Mouse (Mus musculus) intestine, embryonic 16.5 days (tissue): ENCODE data around the gene Nmrk1. TPM values are rescaled to one million over a fixed set of nuclear protein-coding genes. Genes with fewer than 3 reads are reported as not detected.

Experiments
- ATAC-seq: fragments of 200-750 bp; cut with Nextera tagmentation; 2 replicates; pipeline ENCODE4 v1.8.0; 2017; ENCODE audit warnings: moderate TSS enrichment, moderate library complexity
- H3K27ac ChIP-seq: fragments of 300-500 bp; sonication (generic); 2 replicates; pipeline ENCODE4 v1.5.1; 2014; ENCODE audit warnings: mild to moderate bottlenecking, low read length
- H3K27me3 ChIP-seq: fragments of 300-500 bp; sonication (generic); replicated peaks from 2 replicates; pipeline ENCODE4 v1.6.1; 2014; ENCODE audit warnings: low read length, control low read depth, mixed read lengths; ENCODE audit not compliant: control insufficient read depth, insufficient read depth
- H3K36me3 ChIP-seq: fragments of 300-500 bp; sonication (generic); 2 replicates; pipeline ENCODE4 v1.6.1; 2014; ENCODE audit warnings: low read length, control low read depth; ENCODE audit not compliant: control insufficient read depth, insufficient read depth
- H3K4me1 ChIP-seq: fragments of 300-500 bp; sonication (generic); 2 replicates; pipeline ENCODE4 v1.6.1; 2014; ENCODE audit warnings: low read length, control low read depth, mixed read lengths; ENCODE audit not compliant: control insufficient read depth, insufficient read depth
- H3K4me2 ChIP-seq: fragments of 300-500 bp; sonication (generic); 2 replicates; pipeline ENCODE4 v1.6.1; 2014; ENCODE audit warnings: low read depth, low read length, control low read depth
- H3K4me3 ChIP-seq: fragments of 300-500 bp; sonication (generic); 2 replicates; pipeline ENCODE4 v1.5.1; 2014; ENCODE audit warnings: mild to moderate bottlenecking, low read length
- H3K9ac ChIP-seq: fragments of 300-500 bp; sonication (generic); 2 replicates; pipeline ENCODE4 v1.6.1; 2014; ENCODE audit warnings: low read depth, low read length
- H3K9me3 ChIP-seq: fragments of 300-500 bp; sonication (generic); 2 replicates; pipeline ENCODE4 v1.6.1; 2016; ENCODE audit warnings: low read length, control low read depth; ENCODE audit not compliant: control insufficient read depth
- WGBS: fragments of 180-500 bp; shearing (Covaris S2); extraction: QIAGEN DNeasy Blood & Tissue Kit; methylation state at CpG from one replicate; pipeline ENCODE4 v1.1.7; 2014; 5-methylcytosine and 5-hydroxymethylcytosine counted together
- polyA plus RNA-seq: library from polyadenylated mRNA; unstranded; fragments of >200 nt; fragmentation: Nextera tagmentation; extraction: Ambion mirVana; gene quantifications from 2 replicates; pipeline ENCODE4 v1.2.1, GENCODE M21; 2015

Gene Nmrk1
- polyA plus RNA-seq, 1 experiment from 2014 or later: 10.2 TPM

- no peak for ATAC-seq
- Histone ChIP-seq H3K9ac (peak overlapping the region; percentile 75), H3K9me3 (no peaks in the 10 kb centered on the region), H3K36me3 (no peaks in the 10 kb centered on the region), H3K4me2 (peak overlapping the region; percentile 76), H3K27me3 (no peaks in the 10 kb centered on the region), H3K4me3 (peak overlapping the region; percentile 85), H3K4me1 (0 out of 2 replicates have a peak, but pooled peaks cover 7% of the 10 kb centered on the region), H3K27ac (peak overlapping the region; percentile 92)
- 13% methylated on average over 17 of the region's 17 CpGs for WGBS
Measured at GRCm38 (mm10) chr19:18630221-18631119, 1.3 kb upstream of the Nmrk1 start.

GRCm38 (mm10) chr19:18631161-18631643 is 548 bp upstream of the Nmrk1 start:
- H3K4me2 ChIP-seq: peak overlapping the region; percentile 76
- H3K4me1 ChIP-seq: 0 out of 2 replicates have a peak, but pooled peaks cover 7% of the 10 kb centered on the region
- H3K9me3 ChIP-seq: no peaks in the 10 kb centered on the region
- under 1% methylated on average over 40 of the region's 40 CpGs for WGBS
- peak overlapping the region; percentile 85 for H3K4me3 ChIP-seq
- peak; percentile 82 for ATAC-seq
- H3K9ac ChIP-seq: peak overlapping the region; percentile 75
- peak overlapping the region; percentile 92 for H3K27ac ChIP-seq
- no peaks in the 10 kb centered on the region for H3K36me3 ChIP-seq
- no peaks in the 10 kb centered on the region for H3K27me3 ChIP-seq

- 58% methylated on average over 13 of the region's 13 CpGs for WGBS
- Histone ChIP-seq H3K9me3 (no peaks in the 10 kb centered on the region), H3K9ac (peak overlapping the region; percentile 75), H3K4me2 (peak overlapping the region; percentile 76), H3K36me3 (no peaks in the 10 kb centered on the region), H3K27me3 (no peaks in the 10 kb centered on the region), H3K4me3 (peak overlapping the region; percentile 85), H3K4me1 (0 out of 2 replicates have a peak, but pooled peaks cover 7% of the 10 kb centered on the region), H3K27ac (no peak overlapping the region; the same call in 1 of the 2 replicates)
- no peak for ATAC-seq
Measured at GRCm38 (mm10) chr19:18632231-18633185, 758 bp downstream of the Nmrk1 start.

GRCm38 (mm10) chr19:18637954-18638353 is 6.2 kb downstream of the Nmrk1 start:
- Histone ChIP-seq H3K27me3 (no peaks in the 10 kb centered on the region), H3K4me2 (no peak overlapping the region), H3K9ac (no peak overlapping the region), H3K4me1 (no peaks in the 10 kb centered on the region), H3K27ac (no peak overlapping the region), H3K9me3 (no peaks in the 10 kb centered on the region), H3K4me3 (no peak overlapping the region), H3K36me3 (no peaks in the 10 kb centered on the region)
- WGBS: 80% methylated on average over 5 of the region's 5 CpGs
- no peak for ATAC-seq

GRCm38 (mm10) chr19:18638949-18639348 is 7.2 kb downstream of the Nmrk1 start:
- ATAC-seq: no peak
- Histone ChIP-seq H3K36me3 (no peaks in the 10 kb centered on the region), H3K9me3 (no peaks in the 10 kb centered on the region), H3K27me3 (no peaks in the 10 kb centered on the region), H3K4me3 (no peak overlapping the region), H3K4me1 (no peaks in the 10 kb centered on the region), H3K9ac (no peak overlapping the region), H3K4me2 (no peak overlapping the region), H3K27ac (no peak overlapping the region)
- 66% methylated on average over 5 of the region's 5 CpGs for WGBS

- no peak overlapping the region for H3K27ac ChIP-seq
- no peaks in the 10 kb centered on the region for H3K4me1 ChIP-seq
- no peak overlapping the region for H3K4me3 ChIP-seq
- no peak for ATAC-seq
- H3K9me3 ChIP-seq: no peaks in the 10 kb centered on the region
- no peak overlapping the region for H3K4me2 ChIP-seq
- H3K27me3 ChIP-seq: no peaks in the 10 kb centered on the region
- no peaks in the 10 kb centered on the region for H3K36me3 ChIP-seq
- 29% methylated on average over 2 of the region's 2 CpGs for WGBS
- H3K9ac ChIP-seq: no peak overlapping the region
Measured at GRCm38 (mm10) chr19:18639552-18639951, 7.8 kb downstream of the Nmrk1 start.

GRCm38 (mm10) chr19:18641001-18641400 is 9.3 kb downstream of the Nmrk1 start:
- no peaks in the 10 kb centered on the region for H3K27me3 ChIP-seq
- H3K36me3 ChIP-seq: no peaks in the 10 kb centered on the region
- no peak overlapping the region for H3K9ac ChIP-seq
- H3K4me3 ChIP-seq: no peak overlapping the region
- WGBS: 74% methylated on average over 4 of the region's 4 CpGs
- H3K4me2 ChIP-seq: no peak overlapping the region
- no peaks in the 10 kb centered on the region for H3K9me3 ChIP-seq
- no peak for ATAC-seq
- no peak overlapping the region for H3K27ac ChIP-seq
- no peaks in the 10 kb centered on the region for H3K4me1 ChIP-seq

- WGBS: 64% methylated on average over 4 of the region's 4 CpGs
- Histone ChIP-seq H3K4me2 (no peak overlapping the region), H3K4me1 (no peaks in the 10 kb centered on the region), H3K27ac (no peak overlapping the region), H3K36me3 (no peaks in the 10 kb centered on the region), H3K9ac (no peak overlapping the region), H3K27me3 (no peaks in the 10 kb centered on the region), H3K4me3 (no peak overlapping the region), H3K9me3 (no peaks in the 10 kb centered on the region)
- ATAC-seq: no peak
Measured at GRCm38 (mm10) chr19:18643411-18643810, 11.7 kb downstream of the Nmrk1 start.

- ATAC-seq: peak; percentile 55; the same call in 1 of the 2 replicates
- Histone ChIP-seq H3K4me2 (no peak overlapping the region), H3K27me3 (no peaks in the 10 kb centered on the region), H3K9ac (no peak overlapping the region), H3K4me3 (no peak overlapping the region), H3K27ac (no peak overlapping the region), H3K9me3 (no peaks in the 10 kb centered on the region), H3K36me3 (no peaks in the 10 kb centered on the region), H3K4me1 (no peaks in the 10 kb centered on the region)
- 68% methylated on average over 6 of the region's 6 CpGs for WGBS
Measured at GRCm38 (mm10) chr19:18644084-18644483, 12.3 kb downstream of the Nmrk1 start.
